Mouse (Mus musculus): Measurements from ENCODE around the gene Ptgds. TPM values are rescaled to one million over a fixed set of nuclear protein-coding genes. Genes with fewer than 3 reads are reported as not detected.

The Ptgds gene
- polyA plus RNA-seq, 1 experiment from 2014 or later: 6.1 TPM

- Histone ChIP-seq H3K27ac (ENCODE audit: low read length) (no peak overlapping the region), H3K27me3 (replicated peaks; ENCODE audit: insufficient read depth, low read length) (no peaks in the 10 kb centered on the region), H3K36me3 (ENCODE audit: insufficient read depth, low read length) (no peaks in the 10 kb centered on the region), H3K4me2 (replicated peaks; ENCODE audit: low read depth, low read length) (no peak overlapping the region), H3K9me3 (ENCODE audit: low read length) (no peaks in the 10 kb centered on the region), H3K4me1 (ENCODE audit: insufficient read depth, low read depth, low read length) (no peaks in the 10 kb centered on the region), H3K9ac (replicated peaks; ENCODE audit: low read depth) (no peak overlapping the region), H3K4me3 (ENCODE audit: low read depth, low read length) (no peak overlapping the region)
- peak; percentile 71 for DNase-seq (ENCODE audit: low spot score)
- WGBS: 22% methylated on average over 3 of the region's 3 CpGs
- TF ChIP-seq EP300 (IDR thresholded peaks at IDR 0.05) (no peak), CTCF (IDR thresholded peaks at IDR 0.05) (peak; percentile 76)
- peak; percentile 55; the same call in 1 of the 2 replicates for ATAC-seq
Measured at GRCm38 (mm10) chr2:25421896-25422295, 48.0 kb downstream of the Ptgds start.

- TF ChIP-seq EP300 (IDR thresholded peaks at IDR 0.05) (no peak), CTCF (IDR thresholded peaks at IDR 0.05) (no peak)
- Histone ChIP-seq H3K36me3 (ENCODE audit: insufficient read depth, low read length) (no peaks in the 10 kb centered on the region), H3K27me3 (replicated peaks; ENCODE audit: insufficient read depth, low read length) (no peaks in the 10 kb centered on the region), H3K9ac (replicated peaks; ENCODE audit: low read depth) (no peak overlapping the region), H3K4me2 (replicated peaks; ENCODE audit: low read depth, low read length) (no peak overlapping the region), H3K4me3 (ENCODE audit: low read depth, low read length) (no peak overlapping the region), H3K9me3 (ENCODE audit: low read length) (no peaks in the 10 kb centered on the region), H3K4me1 (ENCODE audit: insufficient read depth, low read depth, low read length) (no peaks in the 10 kb centered on the region), H3K27ac (ENCODE audit: low read length) (no peak overlapping the region)
- ATAC-seq (no peak), DNase-seq (ENCODE audit: low spot score) (no peak)
- WGBS: 30% methylated on average over 3 of the region's 3 CpGs
Measured at GRCm38 (mm10) chr2:25417426-25417825, 52.4 kb downstream of the Ptgds start.

Small RNA genes lying within 50 kb of the gene (microRNA-seq; reads per million reads assigned to microRNA genes)
- gene Mir3087: not detected

Other genes with a start within 250 kb of the Ptgds start
- gene Tubb4b, start 245.3 kb downstream of the Ptgds start, polyA plus RNA-seq (2015; fragmentation: Nextera tagmentation; extraction: Ambion mirVana): 344 and 386 TPM in 2 replicates
- not detected in 2 replicates for gene Slc34a3, start 235.7 kb downstream of the Ptgds start, polyA plus RNA-seq (2015; fragmentation: Nextera tagmentation; extraction: Ambion mirVana)
- 0.10 TPM in 1 of 2 replicates, not detected in the other for gene Rnf224, start 233.3 kb downstream of the Ptgds start, polyA plus RNA-seq (2015; fragmentation: Nextera tagmentation; extraction: Ambion mirVana)
- gene Rnf208, start 227.8 kb downstream of the Ptgds start, polyA plus RNA-seq (2015; fragmentation: Nextera tagmentation; extraction: Ambion mirVana): 3.4 TPM in 2 replicates
- 0.69 and 0.85 TPM in 2 replicates for gene Cysrt1, start 227.6 kb downstream of the Ptgds start, polyA plus RNA-seq (2015; fragmentation: Nextera tagmentation; extraction: Ambion mirVana)
- 4.1 and 4.3 TPM in 2 replicates for gene AL732309.1, start 223.2 kb downstream of the Ptgds start, polyA plus RNA-seq (2015; fragmentation: Nextera tagmentation; extraction: Ambion mirVana)
- 43.2 and 44.9 TPM in 2 replicates for gene Tmem203, start 214.6 kb downstream of the Ptgds start, polyA plus RNA-seq (2015; fragmentation: Nextera tagmentation; extraction: Ambion mirVana)
- 7.2 and 7.4 TPM in 2 replicates for gene Tprn, start 207.4 kb downstream of the Ptgds start, polyA plus RNA-seq (2015; fragmentation: Nextera tagmentation; extraction: Ambion mirVana)
- 146 and 173 TPM in 2 replicates for gene Ssna1, start 197.6 kb downstream of the Ptgds start, polyA plus RNA-seq (2015; fragmentation: Nextera tagmentation; extraction: Ambion mirVana)
- gene Anapc2, start 197.6 kb downstream of the Ptgds start, polyA plus RNA-seq (2015; fragmentation: Nextera tagmentation; extraction: Ambion mirVana): 88.4 and 89.0 TPM in 2 replicates
- not detected in 2 replicates for gene Tmem210, start 181.9 kb downstream of the Ptgds start, polyA plus RNA-seq (2015; fragmentation: Nextera tagmentation; extraction: Ambion mirVana)
- 42.2 and 46.5 TPM in 2 replicates for gene Lrrc26, start 180.1 kb downstream of the Ptgds start, polyA plus RNA-seq (2015; fragmentation: Nextera tagmentation; extraction: Ambion mirVana)
- 0.30 and 0.36 TPM in 2 replicates for gene Grin1, start 150.9 kb downstream of the Ptgds start, polyA plus RNA-seq (2015; fragmentation: Nextera tagmentation; extraction: Ambion mirVana)
- 36.8 and 40.9 TPM in 2 replicates for gene Man1b1, start 137.7 kb downstream of the Ptgds start, polyA plus RNA-seq (2015; fragmentation: Nextera tagmentation; extraction: Ambion mirVana)
- 10.5 and 11.1 TPM in 2 replicates for gene Dpp7, start 113.7 kb downstream of the Ptgds start, polyA plus RNA-seq (2015; fragmentation: Nextera tagmentation; extraction: Ambion mirVana)
- 74.4 and 75.5 TPM in 2 replicates for gene Uap1l1, start 104.4 kb downstream of the Ptgds start, polyA plus RNA-seq (2015; fragmentation: Nextera tagmentation; extraction: Ambion mirVana)
- gene Sapcd2, start 97.7 kb downstream of the Ptgds start, polyA plus RNA-seq (2015; fragmentation: Nextera tagmentation; extraction: Ambion mirVana): 2.2 and 2.4 TPM in 2 replicates
- gene Entpd2, start 74.2 kb downstream of the Ptgds start, polyA plus RNA-seq (2015; fragmentation: Nextera tagmentation; extraction: Ambion mirVana): 2.6 and 2.8 TPM in 2 replicates
- 42.7 and 45.3 TPM in 2 replicates for gene Npdc1, start 70.7 kb downstream of the Ptgds start, polyA plus RNA-seq (2015; fragmentation: Nextera tagmentation; extraction: Ambion mirVana)
- 0.32 and 0.45 TPM in 2 replicates for gene Fut7, start 46.8 kb downstream of the Ptgds start, polyA plus RNA-seq (2015; fragmentation: Nextera tagmentation; extraction: Ambion mirVana)
- 2.7 and 4.0 TPM in 2 replicates for gene Abca2, start 41.3 kb downstream of the Ptgds start, polyA plus RNA-seq (2015; fragmentation: Nextera tagmentation; extraction: Ambion mirVana)
- 633 and 715 TPM in 2 replicates for gene Clic3, start 13.2 kb downstream of the Ptgds start, polyA plus RNA-seq (2015; fragmentation: Nextera tagmentation; extraction: Ambion mirVana)
- gene Paxx, start 9.0 kb downstream of the Ptgds start, polyA plus RNA-seq (2015; fragmentation: Nextera tagmentation; extraction: Ambion mirVana): 67.4 and 68.9 TPM in 2 replicates
- gene Lcn12, start 23.9 kb upstream of the Ptgds start, polyA plus RNA-seq (2015; fragmentation: Nextera tagmentation; extraction: Ambion mirVana): not detected in 2 replicates
- 39.7 and 43.4 TPM in 2 replicates for gene Fbxw5, start 30.7 kb upstream of the Ptgds start, polyA plus RNA-seq (2015; fragmentation: Nextera tagmentation; extraction: Ambion mirVana)
- 2.6 and 3.2 TPM in 2 replicates for gene C8g, start 31.7 kb upstream of the Ptgds start, polyA plus RNA-seq (2015; fragmentation: Nextera tagmentation; extraction: Ambion mirVana)
- gene Traf2, start 76.9 kb upstream of the Ptgds start, polyA plus RNA-seq (2015; fragmentation: Nextera tagmentation; extraction: Ambion mirVana): 20.7 and 21.0 TPM in 2 replicates
- 297 and 329 TPM in 2 replicates for gene Edf1, start 87.8 kb upstream of the Ptgds start, polyA plus RNA-seq (2015; fragmentation: Nextera tagmentation; extraction: Ambion mirVana)
- 0.31 and 1.2 TPM in 2 replicates for gene Mamdc4, start 104.8 kb upstream of the Ptgds start, polyA plus RNA-seq (2015; fragmentation: Nextera tagmentation; extraction: Ambion mirVana)
- gene Phpt1, start 105.2 kb upstream of the Ptgds start, polyA plus RNA-seq (2015; fragmentation: Nextera tagmentation; extraction: Ambion mirVana): 97.7 and 103 TPM in 2 replicates
- 0.07 TPM in 1 of 2 replicates, not detected in the other for gene Ajm1, start 111.7 kb upstream of the Ptgds start, polyA plus RNA-seq (2015; fragmentation: Nextera tagmentation; extraction: Ambion mirVana)
- 34.7 and 41.2 TPM in 2 replicates for gene Rabl6, start 138.5 kb upstream of the Ptgds start, polyA plus RNA-seq (2015; fragmentation: Nextera tagmentation; extraction: Ambion mirVana)
- gene Ccdc183, start 147.6 kb upstream of the Ptgds start, polyA plus RNA-seq (2015; fragmentation: Nextera tagmentation; extraction: Ambion mirVana): 0.38 and 0.44 TPM in 2 replicates
- gene Tmem141, start 152.0 kb upstream of the Ptgds start, polyA plus RNA-seq (2015; fragmentation: Nextera tagmentation; extraction: Ambion mirVana): 26.0 and 29.9 TPM in 2 replicates
- 2.5 and 2.8 TPM in 2 replicates for gene Fcna, start 158.0 kb upstream of the Ptgds start, polyA plus RNA-seq (2015; fragmentation: Nextera tagmentation; extraction: Ambion mirVana)
- gene Lcn8, start 183.1 kb upstream of the Ptgds start, polyA plus RNA-seq (2015; fragmentation: Nextera tagmentation; extraction: Ambion mirVana): not detected in 2 replicates
- not detected in 2 replicates for gene Lcn5, start 187.9 kb upstream of the Ptgds start, polyA plus RNA-seq (2015; fragmentation: Nextera tagmentation; extraction: Ambion mirVana)
- gene Lcn6, start 206.7 kb upstream of the Ptgds start, polyA plus RNA-seq (2015; fragmentation: Nextera tagmentation; extraction: Ambion mirVana): not detected in 2 replicates
- not detected in 2 replicates for gene Lcn10, start 212.7 kb upstream of the Ptgds start, polyA plus RNA-seq (2015; fragmentation: Nextera tagmentation; extraction: Ambion mirVana)
- not detected in 2 replicates for gene Obp2a, start 230.0 kb upstream of the Ptgds start, polyA plus RNA-seq (2015; fragmentation: Nextera tagmentation; extraction: Ambion mirVana)
- gene Bmyc, start 236.7 kb upstream of the Ptgds start, polyA plus RNA-seq (2015; fragmentation: Nextera tagmentation; extraction: Ambion mirVana): 57.8 and 58.7 TPM in 2 replicates

All from lung, postnatal 0 days (tissue).